ENCODE assay signal across 9 mouse cellular contexts in genomic region chr10:45800070-45800851, GRCm38 (mm10).
DNase-seq lines count a peak whose midpoint lies in the region; ATAC-seq and TF ChIP-seq lines count a peak whose summit lies in the region.
"Had no signal": no experiment of that assay in that cellular context is flagged by ENCODE, and none has a peak within 500 bp of the region (broad histone marks: within the 10 kb centered on the region; RNA-seq: fewer than 3 reads in every experiment).

No protein-coding gene starts in this region.

- H3K9me3 ChIP-seq in heart, postnatal 0 days (replicated peaks; ENCODE audit: control insufficient read depth, low read length) = no peaks in the 10 kb centered on the region
- H3K9me3 ChIP-seq in E14TG2a.4 (ENCODE audit: low read length) = no peaks in the 10 kb centered on the region
- H3K9me3 ChIP-seq: limb, embryonic 12.5 days had no signal

- DNase-seq in heart, postnatal 0 days (ENCODE audit: low spot score) = peak; percentile 19
- no peak for DNase-seq in heart, postnatal 25 days (ENCODE audit: low spot score)
- peak; percentile 34 for DNase-seq in c-Kit-positive CD71-negative TER-119-negative erythroid progenitor cells, embryonic 14.5 days (ENCODE audit: low read depth)
- peak; percentile 12 to 61 for DNase-seq in frontal cortex, adult 2 months (ENCODE audit: extremely low spot score in 1 of 2, low spot score in 1 of 2)
- peak; percentile 79 to 81 for DNase-seq in kidney, postnatal 4 days
- DNase-seq in thymus, postnatal 25 days = peak; percentile 14

- H3K27me3 ChIP-seq in heart, postnatal 0 days (ENCODE audit: control insufficient read depth, insufficient read depth, low read length) = no peaks in the 10 kb centered on the region
- no peaks in the 10 kb centered on the region for H3K27me3 ChIP-seq in E14TG2a.4 (ENCODE audit: insufficient read depth, low read length)
- H3K27me3 ChIP-seq: limb, embryonic 12.5 days had no signal

- no peaks in the 10 kb centered on the region for H3K36me3 ChIP-seq in heart, postnatal 0 days (replicated peaks; ENCODE audit: control insufficient read depth, insufficient read depth, low read length)
- no peaks in the 10 kb centered on the region for H3K36me3 ChIP-seq in E14TG2a.4 (ENCODE audit: insufficient read depth, low read length)
- H3K36me3 ChIP-seq: limb, embryonic 12.5 days had no signal

- WGBS in heart, postnatal 0 days = 51% methylated on average over 12 of the region's 12 CpGs

- TF ChIP-seq CTCF in heart, postnatal 0 days (IDR thresholded peaks at IDR 0.05; ENCODE audit: low read depth) = peak; percentile 71
- peak; percentile 80 for TF ChIP-seq CTCF in E14TG2a.4 (conservative IDR thresholded peaks at IDR 0.05; ENCODE audit: low read length)

- no peak overlapping the region for H3K4me3 ChIP-seq in heart, postnatal 0 days (ENCODE audit: low read depth, low read length)
- no peak overlapping the region for H3K4me3 ChIP-seq in E14TG2a.4 (replicated peaks; ENCODE audit: low read length)
- H3K4me3 ChIP-seq: limb, embryonic 12.5 days had no signal

- no peak overlapping the region for H3K27ac ChIP-seq in heart, postnatal 0 days (ENCODE audit: low read depth)
- H3K27ac ChIP-seq: limb, embryonic 12.5 days had no signal

- no peak for TF ChIP-seq EP300 in heart, postnatal 0 days (IDR thresholded peaks at IDR 0.05; ENCODE audit: low read depth)

- no peaks in the 10 kb centered on the region for H3K4me1 ChIP-seq in heart, postnatal 0 days (ENCODE audit: control insufficient read depth, insufficient read depth)
- H3K4me1 ChIP-seq in E14TG2a.4 (replicated peaks; ENCODE audit: low read depth, low read length) = peaks cover 9% of the 10 kb centered on the region
- H3K4me1 ChIP-seq: limb, embryonic 12.5 days had no signal

- intact Hi-C loops in heart, postnatal 25 days (cut with DNase I) = loop anchor here (2.0 kb wide), 2 partner anchors 117 to 123 kb away; no protein-coding TSS in a partner anchor

- no peak overlapping the region for H3K4me2 ChIP-seq in heart, postnatal 0 days (ENCODE audit: low read depth, low read length)
- H3K4me2 ChIP-seq: limb, embryonic 12.5 days had no signal

- no peak for ATAC-seq in heart, postnatal 0 days (ENCODE audit: insufficient read depth, low read depth)
- peak; percentile 86 for ATAC-seq in megakaryocyte progenitor cell, adult 5-6 weeks (replicated peaks; ENCODE audit: poor library complexity)

- H3K9ac ChIP-seq in heart, postnatal 0 days (replicated peaks; ENCODE audit: low read depth, low read length) = no peak overlapping the region
- H3K9ac ChIP-seq: limb, embryonic 12.5 days had no signal
